Mouse (Mus musculus) forebrain, embryonic 10.5 days (tissue): Measurements from ENCODE around the gene Zfand3. TPM values are rescaled to one million over a fixed set of nuclear protein-coding genes. Genes with fewer than 3 reads are reported as not detected.

ENCODE experiments used
- DNase-seq: peaks from one replicate; pipeline ENCODE4 v3.0.0-alpha.2; 2017; ENCODE audit warnings: low spot score; ENCODE audit errors: extremely low spot score
- H3K27ac ChIP-seq: fragments of 300-500 bp; sonication (generic); 2 replicates; pipeline ENCODE4 v1.5.1; 2016; ENCODE audit warnings: mild to moderate bottlenecking
- H3K27me3 ChIP-seq: fragments of 300-500 bp; sonication (generic); 2 replicates; pipeline ENCODE4 v1.6.1; 2016; ENCODE audit warnings: mild to moderate bottlenecking; ENCODE audit not compliant: poor library complexity, severe bottlenecking
- H3K36me3 ChIP-seq: fragments of 300-500 bp; sonication (generic); replicated peaks from 2 replicates; pipeline ENCODE4 v1.6.1; 2016; ENCODE audit warnings: mild to moderate bottlenecking, moderate library complexity
- H3K4me1 ChIP-seq: fragments of 300-500 bp; sonication (generic); 2 replicates; pipeline ENCODE4 v1.6.1; 2016
- H3K4me3 ChIP-seq: fragments of 300-500 bp; sonication (generic); 2 replicates; pipeline ENCODE4 v1.5.1; 2016; ENCODE audit warnings: mild to moderate bottlenecking, moderate library complexity
- H3K9me3 ChIP-seq: fragments of 300-500 bp; sonication (generic); 2 replicates; pipeline ENCODE4 v1.6.1; 2016; ENCODE audit warnings: mild to moderate bottlenecking, moderate library complexity
- WGBS: fragments of 180-500 bp; shearing (Covaris S2); methylation state at CpG from one replicate; pipeline ENCODE4 v1.1.7; 2016; 5-methylcytosine and 5-hydroxymethylcytosine counted together
- polyA plus RNA-seq: library from polyadenylated mRNA; unstranded; fragments of >200 nt; fragmentation: Nextera tagmentation; extraction: Ambion mirVana; gene quantifications from 2 replicates; pipeline ENCODE4 v1.2.1, GENCODE M21; 2016

Gene Zfand3
- polyA plus RNA-seq, 1 experiment from 2014 or later, result 71.3 TPM

DNA sequence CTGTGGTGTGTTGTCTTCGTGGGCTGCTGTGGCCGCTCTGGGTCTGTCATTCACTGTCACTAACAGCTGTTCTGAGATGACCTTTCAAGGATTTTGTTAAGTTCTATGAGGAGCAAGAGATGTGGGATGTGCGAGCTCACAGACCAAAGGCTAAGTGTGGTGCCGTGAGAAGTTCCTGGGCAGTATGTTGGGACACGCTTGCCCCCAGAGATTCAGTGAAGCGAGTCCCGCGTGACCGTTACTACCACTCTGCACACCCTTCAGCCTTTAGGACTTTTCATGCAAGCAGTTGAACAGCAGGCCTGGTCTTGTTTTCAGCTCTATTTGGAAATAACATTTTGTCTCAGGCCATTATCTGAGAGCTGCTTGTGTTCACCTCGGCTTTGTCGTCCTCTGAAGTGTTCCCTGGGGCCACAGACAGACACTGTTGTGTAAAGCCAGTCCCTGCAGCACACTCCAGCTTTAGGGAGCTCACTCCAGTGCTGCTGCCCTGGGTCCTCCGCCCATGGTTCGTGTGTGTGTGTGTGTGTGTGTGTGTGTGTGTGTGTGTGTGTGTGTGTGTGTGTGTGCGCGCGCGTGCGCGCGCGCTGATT, 191.2 kb downstream of the Zfand3 start:
- no peak for DNase-seq
- Histone ChIP-seq H3K36me3 (peaks cover 55% of the 10 kb centered on the region), H3K27ac (no peak overlapping the region), H3K4me3 (no peak overlapping the region), H3K4me1 (peaks cover 70% of the 10 kb centered on the region), H3K27me3 (peaks cover 2% of the 10 kb centered on the region; the same call in 1 of the 2 replicates), H3K9me3 (no peaks in the 10 kb centered on the region)
- WGBS, result 92% methylated on average over 21 of the region's 21 CpGs

DNA sequence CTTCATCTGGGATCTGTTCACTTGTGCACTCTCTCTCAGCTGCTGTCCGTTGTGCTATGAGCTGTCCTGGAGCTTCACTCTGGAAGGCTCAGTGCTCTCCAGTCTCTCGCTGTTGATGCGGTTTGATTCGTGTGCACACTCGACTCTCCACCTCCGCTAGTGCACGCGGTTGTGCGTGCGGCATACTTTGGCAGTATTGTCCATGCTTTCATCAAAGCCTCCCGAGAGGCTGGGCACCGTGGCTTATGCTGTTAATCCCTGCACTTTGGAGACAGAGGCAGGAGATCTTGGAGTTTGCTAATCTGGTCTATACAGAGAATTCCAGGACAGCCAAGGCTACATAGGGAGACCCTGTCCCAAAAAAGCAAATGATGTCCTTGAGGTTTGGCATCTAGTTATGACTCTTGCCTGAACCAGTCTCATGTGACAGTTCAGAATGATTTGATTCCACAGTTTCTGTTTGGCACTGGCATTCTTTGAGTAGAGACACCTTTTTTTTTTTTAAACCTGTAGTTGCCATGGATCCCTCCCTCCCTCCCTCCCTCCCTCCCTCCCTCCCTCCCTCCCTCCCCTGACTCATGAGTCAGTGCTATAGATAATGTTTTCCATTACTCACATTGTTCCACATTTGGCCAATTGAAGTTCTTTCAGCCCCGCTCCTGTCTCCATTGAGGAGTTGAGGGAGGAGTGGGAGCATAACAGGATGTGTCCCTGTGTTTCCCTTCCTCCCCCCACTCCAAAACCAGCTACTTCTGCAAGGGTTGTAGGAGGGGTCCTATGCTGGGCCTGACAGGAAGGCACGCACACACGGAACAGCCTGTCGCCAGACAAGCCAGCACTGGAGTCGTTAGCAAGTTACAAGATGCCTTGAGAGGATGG, 192.1 kb downstream of the Zfand3 start:
- Histone ChIP-seq H3K9me3 (no peaks in the 10 kb centered on the region), H3K27ac (peak overlapping the region; percentile 60), H3K4me3 (no peak overlapping the region), H3K27me3 (no peaks in the 10 kb centered on the region; the same call in 1 of the 2 replicates), H3K4me1 (peaks cover 68% of the 10 kb centered on the region), H3K36me3 (peaks cover 56% of the 10 kb centered on the region)
- WGBS, result 82% methylated on average over 17 of the region's 17 CpGs
- no peak for DNase-seq

- H3K27ac ChIP-seq, result peak overlapping the region; percentile 60
- WGBS, result 72% methylated on average over 12 of the region's 12 CpGs
- H3K36me3 ChIP-seq, result peaks cover 53% of the 10 kb centered on the region
- H3K4me3 ChIP-seq, result no peak overlapping the region
- H3K4me1 ChIP-seq, result peaks cover 68% of the 10 kb centered on the region
- H3K9me3 ChIP-seq, result no peaks in the 10 kb centered on the region
- H3K27me3 ChIP-seq, result no peaks in the 10 kb centered on the region; the same call in 1 of the 2 replicates
- no peak for DNase-seq
Observed at GRCm38 (mm10) chr17:30197280-30198030, 192.9 kb downstream of the Zfand3 start.

GRCm38 (mm10) chr17:30198422-30198821, 193.9 kb downstream of the Zfand3 start:
- Histone ChIP-seq H3K27me3 (no peaks in the 10 kb centered on the region), H3K4me3 (no peak overlapping the region), H3K27ac (peak overlapping the region; percentile 27; the same call in 1 of the 2 replicates), H3K9me3 (no peaks in the 10 kb centered on the region), H3K36me3 (peaks cover 43% of the 10 kb centered on the region), H3K4me1 (peaks cover 78% of the 10 kb centered on the region)
- DNase-seq, result no peak
- 79% methylated on average over 10 of the region's 10 CpGs for WGBS

DNA sequence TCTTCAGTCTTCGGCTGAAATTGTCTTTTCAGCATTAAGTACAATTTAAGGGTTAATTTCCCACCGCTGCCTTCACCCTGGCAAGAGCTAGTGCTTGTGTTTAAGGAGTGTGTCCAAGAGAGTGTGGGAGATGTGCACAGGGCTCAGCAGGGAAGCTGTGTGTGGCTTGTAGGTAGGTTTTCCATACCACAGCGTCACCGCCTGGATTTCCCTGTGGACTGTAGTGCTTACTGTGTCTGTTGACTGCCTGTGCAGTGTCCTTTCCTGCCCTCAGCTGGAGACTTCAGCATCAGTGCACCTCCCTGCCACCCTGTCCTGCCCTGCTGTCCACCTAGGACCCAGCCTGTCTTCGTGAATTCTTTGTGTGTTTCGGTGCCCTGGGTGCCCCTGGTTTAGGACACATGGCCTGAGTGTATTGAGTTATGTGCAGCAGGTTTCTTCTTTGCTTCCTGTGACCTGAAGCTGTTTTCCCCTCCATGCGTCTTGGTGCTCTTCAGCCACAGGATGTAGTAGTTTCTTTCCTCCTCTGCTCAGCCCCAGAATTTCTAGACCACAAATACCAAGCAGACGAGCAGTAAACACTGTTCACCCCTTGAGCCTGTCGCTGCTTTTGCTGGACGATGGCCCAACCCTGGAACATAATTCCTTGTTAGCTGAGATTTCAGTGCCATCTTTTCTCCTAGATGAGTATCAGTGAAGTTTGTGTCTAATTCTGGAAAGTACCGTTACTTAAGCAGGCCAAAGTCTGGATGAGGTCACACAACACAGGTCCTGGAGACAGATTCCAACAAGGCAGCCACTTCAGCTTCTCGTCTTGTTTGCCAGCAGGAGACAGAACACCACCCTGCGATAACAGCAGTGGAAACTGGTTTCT, 195.1 kb downstream of the Zfand3 start:
- H3K4me1 ChIP-seq, result peaks cover 87% of the 10 kb centered on the region

DNA sequence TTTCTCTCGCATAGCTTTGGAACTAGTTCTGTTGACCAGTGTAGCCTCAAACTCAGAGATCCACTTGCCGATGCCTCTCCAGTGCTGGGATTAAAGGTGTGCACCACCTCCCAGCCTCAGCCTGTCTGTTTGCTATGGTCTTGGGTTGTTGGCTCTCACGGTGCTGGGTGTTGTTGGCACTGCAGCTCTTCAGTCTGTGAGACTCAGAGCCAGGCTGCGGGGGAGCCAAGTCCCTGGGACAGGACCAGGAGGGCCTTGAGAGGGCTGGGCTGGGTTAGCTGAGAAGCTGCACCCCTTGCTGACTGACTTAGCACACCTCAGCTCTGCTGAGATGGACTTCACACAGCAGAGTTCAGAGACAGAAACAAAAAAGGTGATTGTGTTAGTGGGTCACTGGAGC, 195.8 kb downstream of the Zfand3 start:
- peaks cover 82% of the 10 kb centered on the region for H3K4me1 ChIP-seq

More for the DNA sequence above, 195.1 kb downstream of the Zfand3 start:
- H3K27me3 ChIP-seq, result no peaks in the 10 kb centered on the region
- 87% methylated on average over 13 of the region's 13 CpGs for WGBS
- no peak overlapping the region for H3K27ac ChIP-seq
- no peaks in the 10 kb centered on the region for H3K9me3 ChIP-seq
- peaks cover 33% of the 10 kb centered on the region for H3K36me3 ChIP-seq
- no peak overlapping the region for H3K4me3 ChIP-seq
- no peak for DNase-seq

GRCm38 (mm10) chr17:30205062-30205825, 200.7 kb downstream of the Zfand3 start:
- DNase-seq, result no peak
- Histone ChIP-seq H3K4me1 (peaks cover 47% of the 10 kb centered on the region), H3K4me3 (no peak overlapping the region), H3K27me3 (no peaks in the 10 kb centered on the region), H3K36me3 (peaks cover 40% of the 10 kb centered on the region), H3K9me3 (no peaks in the 10 kb centered on the region), H3K27ac (peak overlapping the region; percentile 4; the same call in 1 of the 2 replicates)
- WGBS, result 93% methylated on average over 17 of the region's 17 CpGs

More for the DNA sequence above, 195.8 kb downstream of the Zfand3 start:
- Histone ChIP-seq H3K27me3 (no peaks in the 10 kb centered on the region), H3K9me3 (no peaks in the 10 kb centered on the region), H3K4me3 (no peak overlapping the region), H3K27ac (0 out of 2 replicates have a peak overlapping the region, but pooled peaks have one; percentile 2), H3K36me3 (peaks cover 26% of the 10 kb centered on the region)
- WGBS, result 89% methylated on average over 4 of the region's 4 CpGs
- DNase-seq, result no peak

- 92% methylated on average over 8 of the region's 8 CpGs for WGBS
- Histone ChIP-seq H3K27me3 (no peaks in the 10 kb centered on the region), H3K36me3 (peaks cover 67% of the 10 kb centered on the region), H3K27ac (no peak overlapping the region), H3K4me3 (no peak overlapping the region), H3K4me1 (peaks cover 6% of the 10 kb centered on the region; the same call in 1 of the 2 replicates), H3K9me3 (no peaks in the 10 kb centered on the region)
- DNase-seq, result no peak
Observed at GRCm38 (mm10) chr17:30210262-30210661, 205.7 kb downstream of the Zfand3 start.

DNA sequence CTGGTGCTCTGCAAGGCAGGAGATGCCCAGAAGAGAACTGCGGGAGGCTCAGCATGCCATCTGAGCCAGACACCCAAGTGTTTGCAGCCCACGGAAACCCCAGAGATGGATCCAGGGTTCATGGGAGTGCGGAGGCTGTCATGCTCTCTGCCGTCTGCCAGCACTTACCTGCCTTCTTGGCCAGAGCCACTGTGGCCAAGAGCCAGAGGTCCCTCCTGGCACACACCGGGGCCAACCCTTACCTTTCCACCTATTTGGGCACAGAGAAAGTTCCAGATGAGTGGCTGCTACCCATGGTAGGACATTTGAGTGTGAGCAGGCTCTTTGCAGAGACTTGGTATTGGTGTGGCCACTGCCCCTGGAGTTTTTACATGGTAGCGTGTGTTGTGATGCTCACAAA, 206.4 kb downstream of the Zfand3 start:
- peaks cover 8% of the 10 kb centered on the region; the same call in 1 of the 2 replicates for H3K4me1 ChIP-seq
- H3K4me3 ChIP-seq, result no peak overlapping the region
- H3K27ac ChIP-seq, result no peak overlapping the region
- peaks cover 67% of the 10 kb centered on the region for H3K36me3 ChIP-seq
- no peak for DNase-seq
- H3K27me3 ChIP-seq, result no peaks in the 10 kb centered on the region
- WGBS, result 96% methylated on average over 6 of the region's 6 CpGs
- H3K9me3 ChIP-seq, result no peaks in the 10 kb centered on the region

- H3K27me3 ChIP-seq, result no peaks in the 10 kb centered on the region
- no peak overlapping the region for H3K4me3 ChIP-seq
- H3K4me1 ChIP-seq, result 0 out of 2 replicates have a peak, but pooled peaks cover 11% of the 10 kb centered on the region
- H3K9me3 ChIP-seq, result no peaks in the 10 kb centered on the region
- H3K27ac ChIP-seq, result no peak overlapping the region
- DNase-seq, result no peak
- H3K36me3 ChIP-seq, result peaks cover 61% of the 10 kb centered on the region
- WGBS, result 95% methylated on average over 12 of the region's 12 CpGs
Observed at GRCm38 (mm10) chr17:30212647-30213046, 208.1 kb downstream of the Zfand3 start.

DNA sequence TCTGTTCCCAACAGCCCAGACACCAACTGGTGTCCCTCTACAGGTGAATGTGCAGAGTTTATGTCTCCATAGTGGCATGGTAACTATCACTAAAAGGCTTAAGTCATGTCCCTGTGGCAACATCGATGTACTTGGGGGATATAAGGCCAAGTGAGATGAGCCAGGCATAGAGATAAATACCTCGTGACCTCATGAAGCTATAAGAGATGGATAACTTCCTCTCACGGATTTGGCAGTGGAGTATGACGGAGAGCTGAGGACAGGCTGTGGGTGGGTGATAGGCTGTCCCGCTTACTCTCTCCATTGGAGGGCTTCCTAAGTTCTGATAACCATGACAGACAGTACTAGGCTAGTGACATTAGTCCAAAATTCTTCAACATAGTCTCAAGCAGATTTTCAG, 208.8 kb downstream of the Zfand3 start:
- Histone ChIP-seq H3K36me3 (peaks cover 59% of the 10 kb centered on the region), H3K4me1 (0 out of 2 replicates have a peak, but pooled peaks cover 11% of the 10 kb centered on the region), H3K27ac (no peak overlapping the region), H3K4me3 (no peak overlapping the region), H3K9me3 (no peaks in the 10 kb centered on the region), H3K27me3 (no peaks in the 10 kb centered on the region)
- DNase-seq, result no peak
- 94% methylated on average over 5 of the region's 5 CpGs for WGBS
